Mouse (Mus musculus) midbrain, postnatal 0 days (tissue): Measurements from ENCODE around the gene Amer2. TPM values are rescaled to one million over a fixed set of nuclear protein-coding genes. Genes with fewer than 3 reads are reported as not detected.

ENCODE experiments used
- ATAC-seq: fragments of 200-750 bp; cut with Nextera tagmentation; 2 replicates; pipeline ENCODE4 v1.8.0; 2017; ENCODE audit warnings: moderate number of reproducible peaks, mild to moderate bottlenecking, moderate TSS enrichment, moderate library complexity; ENCODE audit not compliant: low FRiP score
- DNase-seq: peaks from one replicate; pipeline ENCODE4 v3.0.0-alpha.2; 2015; ENCODE audit warnings: low spot score
- H3K27ac ChIP-seq: fragments of 300-500 bp; sonication (generic); 2 replicates; pipeline ENCODE4 v1.5.1; 2014; ENCODE audit warnings: low read depth, mild to moderate bottlenecking, low read length, mixed read lengths
- H3K27me3 ChIP-seq: fragments of 300-500 bp; sonication (generic); 2 replicates; pipeline ENCODE4 v1.6.1; 2014; ENCODE audit warnings: low read length, control low read depth, mixed read lengths; ENCODE audit not compliant: insufficient read depth
- H3K36me3 ChIP-seq: fragments of 300-500 bp; sonication (generic); 2 replicates; pipeline ENCODE4 v1.6.1; 2014; ENCODE audit warnings: low read length, control low read depth, mixed read lengths; ENCODE audit not compliant: insufficient read depth
- H3K4me1 ChIP-seq: fragments of 300-500 bp; sonication (generic); 2 replicates; pipeline ENCODE4 v1.6.1; 2014; ENCODE audit warnings: mild to moderate bottlenecking, control low read depth, antibody characterized with exemption, low read length, mixed read lengths; ENCODE audit not compliant: insufficient read depth
- H3K4me2 ChIP-seq: fragments of 300-500 bp; sonication (generic); 2 replicates; pipeline ENCODE4 v1.6.1; 2014; ENCODE audit warnings: low read depth, mild to moderate bottlenecking, low read length, mixed read lengths; ENCODE audit not compliant: poor library complexity, severe bottlenecking
- H3K4me3 ChIP-seq: fragments of 300-500 bp; sonication (generic); 2 replicates; pipeline ENCODE4 v1.5.1; 2014; ENCODE audit warnings: low read depth, mild to moderate bottlenecking, low read length, moderate library complexity
- H3K9ac ChIP-seq: fragments of 300-500 bp; sonication (generic); replicated peaks from 2 replicates; pipeline ENCODE4 v1.6.1; 2014; ENCODE audit warnings: mild to moderate bottlenecking, low read length, moderate library complexity, mixed read lengths; ENCODE audit not compliant: poor library complexity, severe bottlenecking
- H3K9me3 ChIP-seq: fragments of 300-500 bp; sonication (generic); 2 replicates; pipeline ENCODE4 v1.6.1; 2016; ENCODE audit warnings: low read length, control low read depth
- CTCF ChIP-seq: IDR thresholded peaks from 2 replicates; pipeline ENCODE4 v1.5.1; 2016; ENCODE audit warnings: antibody characterized with exemption, mild to moderate bottlenecking
- polyA plus RNA-seq: library from polyadenylated mRNA; unstranded; fragments of >200 nt; fragmentation: Nextera tagmentation; extraction: Ambion mirVana; gene quantifications from 2 replicates; pipeline ENCODE4 v1.2.1, GENCODE M21; 2015
- total RNA-seq: library from RNA; depleted of rRNA; stranded (reverse); fragments of >200 nt; gene quantifications from 2 replicates; pipeline ENCODE4 v1.2.3, GENCODE M21; 2014; rRNA removed

Gene Amer2
- total and polyA plus RNA-seq, 2 experiments from 2014 or later: 18.3 to 28.3 TPM

DNA sequence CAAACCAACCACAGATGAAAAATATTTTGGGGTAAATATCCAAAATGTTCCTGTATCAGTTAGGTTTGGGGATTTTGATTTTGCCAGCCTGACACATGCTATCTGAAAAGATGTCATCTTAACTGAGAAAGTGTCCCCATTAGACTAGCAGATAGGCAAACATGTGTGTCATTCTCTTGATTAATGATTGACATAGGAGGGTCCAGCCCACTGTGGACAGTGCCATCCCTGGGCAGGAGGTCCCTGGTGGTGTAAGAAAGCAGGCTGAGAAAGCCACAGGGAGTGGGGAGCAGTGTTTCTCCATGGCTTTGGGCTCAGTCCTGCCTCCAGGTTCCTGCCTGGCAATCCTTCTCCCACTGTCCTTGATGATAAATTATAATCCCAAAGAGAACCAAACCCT lies 63.3 kb downstream of the Amer2 start:
- no peak for ATAC-seq
- DNase-seq: no peak
- no peak overlapping the region for H3K27ac ChIP-seq
- no peak overlapping the region for H3K9ac ChIP-seq
- no peak overlapping the region for H3K4me3 ChIP-seq
- no peak overlapping the region for H3K4me2 ChIP-seq
- no peaks in the 10 kb centered on the region for H3K4me1 ChIP-seq
- H3K9me3 ChIP-seq: no peaks in the 10 kb centered on the region
- no peaks in the 10 kb centered on the region for H3K27me3 ChIP-seq
- H3K36me3 ChIP-seq: no peaks in the 10 kb centered on the region
- TF ChIP-seq CTCF: no peak

Other genes with a start within 250 kb of the Amer2 start
- 65.9 and 81.7 TPM in 2 replicates for gene Atp8a2, start 176.1 kb upstream of the Amer2 start, total RNA-seq
- gene Atp8a2, start 176.1 kb upstream of the Amer2 start, polyA plus RNA-seq: 36.0 and 43.0 TPM in 2 replicates
- gene Nupl1, start 121.8 kb upstream of the Amer2 start, total RNA-seq: 0.05 and 0.16 TPM in 2 replicates
- gene Nupl1, start 121.8 kb upstream of the Amer2 start, polyA plus RNA-seq: 0.07 TPM in 1 of 2 replicates, not detected in the other
- 115 and 137 TPM in 2 replicates for gene Gm49336, start 121.8 kb upstream of the Amer2 start, total RNA-seq
- 36.9 and 37.5 TPM in 2 replicates for gene Gm49336, start 121.8 kb upstream of the Amer2 start, polyA plus RNA-seq
- 36.1 and 38.6 TPM in 2 replicates for gene Mtmr6, start 108.0 kb upstream of the Amer2 start, total RNA-seq
- gene Mtmr6, start 108.0 kb upstream of the Amer2 start, polyA plus RNA-seq: 57.7 and 58.6 TPM in 2 replicates